Mouse (Mus musculus) left cerebral cortex, adult 9 months (tissue): ENCODE measurements around the gene Ptbp3.

Experiments
- DNase-seq, 2 experiments: peaks; one replicate each; pipeline ENCODE4 v3.0.0; 2022; ENCODE audit warnings: low spot score in 2 of 2

Gene Ptbp3

DNA sequence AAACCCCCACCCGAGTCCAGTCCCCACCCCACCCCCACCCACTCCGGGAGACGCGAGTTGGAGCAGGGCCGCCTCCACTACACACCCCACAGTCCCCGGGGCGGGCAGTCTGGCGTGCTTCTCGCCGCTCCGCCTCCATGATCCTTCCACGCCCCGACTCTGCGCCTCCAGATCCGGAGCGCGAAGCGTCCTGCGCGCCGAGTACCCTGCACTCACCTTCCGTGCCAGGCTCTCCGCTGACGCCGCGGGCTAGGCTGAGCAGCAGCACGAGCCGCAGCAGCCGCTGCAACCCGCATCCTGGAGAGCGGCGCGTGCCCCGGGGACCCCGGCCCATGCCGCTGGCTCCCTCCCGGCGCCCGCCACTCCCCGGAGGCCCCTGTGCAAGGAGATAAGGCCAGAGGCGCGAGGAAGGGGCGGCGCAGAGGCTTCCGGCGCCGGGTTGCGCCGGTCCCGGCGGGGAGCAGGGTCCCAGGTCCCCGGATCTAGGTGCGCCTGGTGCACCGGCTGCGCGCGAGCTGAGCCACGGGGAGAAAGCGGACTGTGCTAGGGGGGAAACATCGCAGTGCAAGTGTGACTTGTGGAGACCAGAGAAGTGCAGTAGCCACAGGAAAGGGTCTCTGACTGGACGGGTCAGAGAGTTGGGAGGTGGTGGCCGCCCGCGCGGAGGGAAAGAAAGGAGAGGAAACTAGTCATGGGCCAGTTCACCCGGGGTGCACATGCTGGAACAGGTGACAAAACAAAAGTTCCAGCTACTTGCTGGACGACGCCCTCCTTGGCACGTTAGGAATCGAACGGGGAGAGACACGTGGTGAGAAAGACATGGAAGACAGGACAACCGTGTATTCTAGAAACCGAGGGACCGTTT lies 110.9 kb downstream of the Ptbp3 start, which contains the start of gene Susd1:
Gene Susd1, minus strand, starts transcription at position 644 of the 865 bp plus-strand sequence.
- DNase-seq, result peak in 1 of 2 experiments; percentile 52

GRCm38 (mm10) chr4:59435951-59436350 lies 113.2 kb downstream of the Ptbp3 start:
- no peak for DNase-seq

DNA sequence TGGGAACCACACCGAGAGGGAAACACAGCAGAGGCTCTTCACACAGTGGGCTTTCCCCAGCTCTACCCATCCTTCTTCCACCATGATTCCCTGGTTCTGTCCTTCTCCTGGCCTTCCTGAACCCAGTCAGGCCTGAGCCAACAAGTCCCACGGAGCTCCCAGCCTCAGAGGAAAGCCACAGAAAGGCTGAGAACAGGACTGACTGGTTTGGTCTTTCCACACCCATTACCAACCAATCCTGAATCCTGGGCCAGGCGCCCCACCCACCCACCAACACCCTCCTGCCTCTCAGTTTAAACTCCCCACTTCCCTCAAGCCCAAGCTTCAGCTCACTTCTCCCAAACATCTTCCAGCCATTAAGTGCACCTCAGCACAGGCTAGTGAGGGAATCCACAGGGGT lies 115.1 kb downstream of the Ptbp3 start:
- no peak for DNase-seq

DNA sequence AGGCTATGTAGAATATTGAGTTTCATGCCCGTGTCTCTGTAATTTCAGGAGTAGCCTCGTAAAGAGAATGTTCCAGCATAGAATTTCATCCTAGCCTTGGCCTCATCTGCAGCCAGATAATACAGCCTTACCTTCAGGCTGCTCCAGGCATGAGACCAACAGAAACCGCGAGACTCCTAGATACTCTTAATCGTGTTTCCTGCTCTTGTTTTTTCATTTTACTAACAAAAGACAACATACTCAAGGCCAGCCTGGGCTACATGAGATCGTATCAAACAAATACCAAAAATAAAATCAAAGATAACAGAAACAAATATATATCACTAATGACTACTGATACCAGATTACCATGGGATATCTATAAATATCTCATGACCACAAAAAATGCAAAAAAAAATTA lies 120.0 kb downstream of the Ptbp3 start:
- no peak for DNase-seq

- no peak for DNase-seq
These were observed 122.7 kb downstream of the Ptbp3 start for GRCm38 (mm10) chr4:59426429-59426828.

DNA sequence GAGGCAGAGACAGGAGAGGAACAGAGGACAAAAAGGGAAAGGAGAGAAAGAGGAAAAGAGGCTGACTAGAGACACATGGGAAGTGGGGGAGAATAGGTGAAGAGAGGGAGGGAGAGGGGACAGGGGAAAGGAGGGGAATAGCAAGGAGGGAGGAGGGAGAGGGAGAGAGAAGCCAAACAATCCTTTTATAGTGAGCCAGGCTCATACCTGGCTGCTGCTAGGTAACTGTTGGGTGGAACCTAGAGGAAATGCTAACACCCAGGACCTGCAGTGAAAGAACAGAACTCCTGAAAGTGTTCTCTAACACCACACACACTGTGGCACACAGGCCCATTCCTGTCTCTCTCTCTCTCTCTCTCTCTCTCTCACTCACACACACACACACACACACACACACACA lies 126.4 kb downstream of the Ptbp3 start:
- DNase-seq, result no peak

DNA sequence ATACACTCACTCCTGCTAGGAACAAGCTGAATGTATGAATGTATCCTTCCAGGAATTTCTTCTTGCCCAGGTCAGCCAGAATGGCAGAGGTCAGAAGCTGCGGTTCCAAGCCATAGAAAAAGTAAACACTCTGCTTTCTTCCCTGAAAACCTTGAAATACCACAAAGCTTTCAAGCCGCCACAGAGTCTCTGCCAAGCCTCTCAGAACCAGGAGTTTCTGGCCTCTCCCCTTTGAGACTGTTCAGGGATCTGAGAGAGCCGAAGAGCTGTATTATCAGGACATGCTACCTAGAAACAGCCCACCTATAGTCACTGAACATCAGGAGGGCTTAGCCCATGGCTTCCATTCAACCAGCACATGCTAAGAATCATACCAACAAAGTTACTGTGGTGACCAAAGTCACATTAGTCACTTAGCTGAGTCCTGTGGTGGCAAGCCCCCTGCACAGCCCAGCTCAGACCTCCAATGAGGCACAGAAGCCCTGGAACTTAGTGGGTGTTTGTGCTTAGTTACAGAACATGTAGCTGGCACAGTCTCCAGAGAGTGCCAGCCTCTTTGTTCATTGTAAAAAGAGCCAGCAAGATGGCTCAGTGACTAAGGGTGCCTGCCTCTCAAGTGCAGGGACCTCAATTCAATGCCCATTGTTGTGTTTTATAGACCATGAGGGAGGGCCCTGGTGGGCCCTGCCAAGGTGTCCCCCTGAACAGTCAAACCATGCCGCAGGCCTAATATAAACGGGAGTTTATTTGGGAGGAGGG lies 127.0 kb downstream of the Ptbp3 start:
- DNase-seq, result no peak
